Mouse (Mus musculus) midbrain, embryonic 14.5 days (tissue): ENCODE measurements around the gene AU040320. TPM values are rescaled to one million over a fixed set of nuclear protein-coding genes. Genes with fewer than 3 reads are reported as not detected.

Source experiments
- ATAC-seq: fragments of 200-750 bp; cut with Nextera tagmentation; 2 replicates; pipeline ENCODE4 v1.8.0; 2017; ENCODE audit warnings: moderate number of reproducible peaks, moderate library complexity; ENCODE audit not compliant: low FRiP score, low TSS enrichment
- DNase-seq: peaks from one replicate; pipeline ENCODE4 v3.0.0-alpha.2; 2015
- H3K27ac ChIP-seq: fragments of 300-500 bp; sonication (generic); replicated peaks from 2 replicates; pipeline ENCODE4 v1.5.1; 2014; ENCODE audit warnings: mild to moderate bottlenecking, low read depth, low read length, moderate library complexity
- H3K27me3 ChIP-seq: fragments of 300-500 bp; sonication (generic); 2 replicates; pipeline ENCODE4 v1.6.1; 2014; ENCODE audit warnings: low read length, control low read depth, mixed read lengths; ENCODE audit not compliant: control insufficient read depth, insufficient read depth
- H3K36me3 ChIP-seq: fragments of 300-500 bp; sonication (generic); 2 replicates; pipeline ENCODE4 v1.6.1; 2014; ENCODE audit warnings: low read length, control low read depth; ENCODE audit not compliant: control insufficient read depth, insufficient read depth
- H3K4me1 ChIP-seq: fragments of 300-500 bp; sonication (generic); 2 replicates; pipeline ENCODE4 v1.6.1; 2014; ENCODE audit warnings: mild to moderate bottlenecking, antibody characterized with exemption, low read length, control low read depth; ENCODE audit not compliant: control insufficient read depth, insufficient read depth
- H3K4me2 ChIP-seq: fragments of 300-500 bp; sonication (generic); 2 replicates; pipeline ENCODE4 v1.6.1; 2014; ENCODE audit warnings: mild to moderate bottlenecking, low read length, moderate library complexity
- H3K4me3 ChIP-seq: fragments of 300-500 bp; sonication (generic); replicated peaks from 2 replicates; pipeline ENCODE4 v1.5.1; 2014; ENCODE audit warnings: low read depth, low read length
- H3K9ac ChIP-seq: fragments of 300-500 bp; sonication (generic); replicated peaks from 2 replicates; pipeline ENCODE4 v1.6.1; 2014; ENCODE audit warnings: mild to moderate bottlenecking, low read length, moderate library complexity
- H3K9me3 ChIP-seq: fragments of 300-500 bp; sonication (generic); 2 replicates; pipeline ENCODE4 v1.6.1; 2016; ENCODE audit warnings: low read length, control low read depth, mixed read lengths; ENCODE audit not compliant: control insufficient read depth
- WGBS: fragments of 180-500 bp; shearing (Covaris S2); extraction: QIAGEN DNeasy Blood & Tissue Kit; methylation state at CpG from one replicate; pipeline ENCODE4 v1.1.7; 2014; 5-methylcytosine and 5-hydroxymethylcytosine counted together
- polyA plus RNA-seq: library from polyadenylated mRNA; unstranded; fragments of >200 nt; fragmentation: Nextera tagmentation; extraction: Ambion mirVana; gene quantifications from 2 replicates; pipeline ENCODE4 v1.2.1, GENCODE M21; 2014

AU040320 gene
- polyA plus RNA-seq, 1 experiment from 2014 or later, result 38.9 TPM

DNA sequence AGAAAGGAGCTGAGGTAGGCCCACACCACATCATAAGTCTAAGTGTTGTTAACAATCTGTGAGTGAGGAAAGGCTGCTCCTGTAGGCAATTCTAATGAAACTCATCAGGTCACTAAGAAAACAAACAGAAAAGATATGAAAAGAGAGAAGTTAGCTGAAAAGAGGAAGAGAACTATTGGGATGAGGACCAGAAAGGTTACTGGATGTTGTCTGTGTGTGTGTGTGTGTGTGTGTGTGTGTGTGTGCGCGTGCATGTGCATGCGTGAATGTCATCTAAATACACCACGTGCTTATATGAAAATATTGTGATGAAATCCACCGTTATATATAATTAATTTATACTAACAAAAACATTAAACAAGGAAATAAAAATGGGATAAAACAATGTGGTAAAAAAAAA, 130.3 kb downstream of the AU040320 start:
- H3K27ac ChIP-seq, result no peak overlapping the region
- H3K4me3 ChIP-seq, result no peak overlapping the region
- H3K27me3 ChIP-seq, result no peaks in the 10 kb centered on the region
- ATAC-seq (no peak), DNase-seq (no peak)
- H3K9ac ChIP-seq, result no peak overlapping the region
- WGBS, result 96% methylated on average over 5 of the region's 5 CpGs
- no peaks in the 10 kb centered on the region for H3K9me3 ChIP-seq
- H3K4me2 ChIP-seq, result no peak overlapping the region
- H3K36me3 ChIP-seq, result peaks cover 55% of the 10 kb centered on the region
- no peaks in the 10 kb centered on the region for H3K4me1 ChIP-seq

GRCm38 (mm10) chr4:126885953-126886352, 132.6 kb downstream of the AU040320 start:
- Histone ChIP-seq H3K4me3 (no peak overlapping the region), H3K27ac (no peak overlapping the region), H3K4me2 (no peak overlapping the region), H3K4me1 (no peaks in the 10 kb centered on the region), H3K36me3 (peaks cover 56% of the 10 kb centered on the region), H3K9me3 (no peaks in the 10 kb centered on the region), H3K27me3 (no peaks in the 10 kb centered on the region), H3K9ac (no peak overlapping the region)
- ATAC-seq (no peak), DNase-seq (peak; percentile 56)
- WGBS, result 56% methylated on average over 1 of the region's 1 CpGs

- DNase-seq, result no peak
- H3K4me3 ChIP-seq, result no peak overlapping the region
- ATAC-seq, result no peak
- H3K4me1 ChIP-seq, result no peaks in the 10 kb centered on the region
- H3K4me2 ChIP-seq, result no peak overlapping the region
- peaks cover 74% of the 10 kb centered on the region for H3K36me3 ChIP-seq
- H3K9me3 ChIP-seq, result no peaks in the 10 kb centered on the region
- H3K27ac ChIP-seq, result no peak overlapping the region
- 95% methylated on average over 8 of the region's 8 CpGs for WGBS
- no peaks in the 10 kb centered on the region for H3K27me3 ChIP-seq
- no peak overlapping the region for H3K9ac ChIP-seq
Measured at GRCm38 (mm10) chr4:126889879-126890278, 136.5 kb downstream of the AU040320 start.

Other genes with a start within 250 kb of the AU040320 start
- gene Ago4, start 220.1 kb upstream of the AU040320 start, polyA plus RNA-seq, result 11.8 and 12.4 TPM in 2 replicates
- 5.0 and 8.1 TPM in 2 replicates for gene Clspn, start 196.6 kb upstream of the AU040320 start, polyA plus RNA-seq
- 8.1 and 14.5 TPM in 2 replicates for gene 5730409E04Rik, start 143.7 kb upstream of the AU040320 start, polyA plus RNA-seq
- gene Psmb2, start 75.9 kb upstream of the AU040320 start, polyA plus RNA-seq, result 442 and 480 TPM in 2 replicates
- gene Tfap2e, start 17.3 kb upstream of the AU040320 start, polyA plus RNA-seq, result 0.97 and 2.0 TPM in 2 replicates
- gene Ncdn, start 106 bp upstream of the AU040320 start, polyA plus RNA-seq, result 88.9 and 91.8 TPM in 2 replicates
- gene Zmym4, start 214.6 kb downstream of the AU040320 start, polyA plus RNA-seq, result 33.7 and 37.7 TPM in 2 replicates